Mouse (Mus musculus) kidney, embryonic 15.5 days (tissue): ENCODE measurements around the gene Btrc. TPM values are rescaled to one million over a fixed set of nuclear protein-coding genes. Genes with fewer than 3 reads are reported as not detected.
"Not testable (repeated sequence)": the region's sequence is repeated elsewhere in the genome, so short reads cannot be mapped to it uniquely, and the experiment has no call there.

Experiments used
- ATAC-seq: fragments of 200-750 bp; cut with Nextera tagmentation; replicated peaks from 2 replicates; pipeline ENCODE4 v1.8.0; 2017; ENCODE audit warnings: moderate TSS enrichment; ENCODE audit not compliant: low FRiP score
- H3K27ac ChIP-seq: fragments of 300-500 bp; sonication (generic); 2 replicates; pipeline ENCODE4 v1.5.1; 2015; ENCODE audit warnings: mild to moderate bottlenecking, inconsistent platforms
- H3K27me3 ChIP-seq: fragments of 300-500 bp; sonication (generic); 2 replicates; pipeline ENCODE4 v1.6.1; 2015; ENCODE audit warnings: inconsistent platforms
- H3K36me3 ChIP-seq: fragments of 300-500 bp; sonication (generic); 2 replicates; pipeline ENCODE4 v1.6.1; 2015; ENCODE audit warnings: inconsistent platforms
- H3K4me1 ChIP-seq: fragments of 300-500 bp; sonication (generic); 2 replicates; pipeline ENCODE4 v1.6.1; 2015; ENCODE audit warnings: inconsistent platforms
- H3K4me2 ChIP-seq: fragments of 300-500 bp; sonication (generic); 2 replicates; pipeline ENCODE4 v1.6.1; 2015; ENCODE audit warnings: moderate library complexity, mild to moderate bottlenecking, inconsistent platforms
- H3K4me3 ChIP-seq: fragments of 300-500 bp; sonication (generic); replicated peaks from 2 replicates; pipeline ENCODE4 v1.5.1; 2015; ENCODE audit warnings: mild to moderate bottlenecking, inconsistent platforms
- H3K9ac ChIP-seq: fragments of 300-500 bp; sonication (generic); 2 replicates; pipeline ENCODE4 v1.6.1; 2015; ENCODE audit warnings: mild to moderate bottlenecking, inconsistent platforms
- H3K9me3 ChIP-seq: fragments of 300-500 bp; sonication (generic); replicated peaks from 2 replicates; pipeline ENCODE4 v1.6.1; 2016; ENCODE audit warnings: inconsistent platforms
- WGBS: fragments of 180-500 bp; shearing (Covaris S2); methylation state at CpG from one replicate; pipeline ENCODE4 v1.1.7; 2015; ENCODE audit warnings: mixed read lengths; 5-methylcytosine and 5-hydroxymethylcytosine counted together
- polyA plus RNA-seq: library from polyadenylated mRNA; unstranded; fragments of >200 nt; fragmentation: Nextera tagmentation; extraction: Ambion mirVana; gene quantifications from 2 replicates; pipeline ENCODE4 v1.2.1, GENCODE M21; 2015

Btrc gene
- 47.8 and 49.3 TPM in 2 replicates for polyA plus RNA-seq

DNA sequence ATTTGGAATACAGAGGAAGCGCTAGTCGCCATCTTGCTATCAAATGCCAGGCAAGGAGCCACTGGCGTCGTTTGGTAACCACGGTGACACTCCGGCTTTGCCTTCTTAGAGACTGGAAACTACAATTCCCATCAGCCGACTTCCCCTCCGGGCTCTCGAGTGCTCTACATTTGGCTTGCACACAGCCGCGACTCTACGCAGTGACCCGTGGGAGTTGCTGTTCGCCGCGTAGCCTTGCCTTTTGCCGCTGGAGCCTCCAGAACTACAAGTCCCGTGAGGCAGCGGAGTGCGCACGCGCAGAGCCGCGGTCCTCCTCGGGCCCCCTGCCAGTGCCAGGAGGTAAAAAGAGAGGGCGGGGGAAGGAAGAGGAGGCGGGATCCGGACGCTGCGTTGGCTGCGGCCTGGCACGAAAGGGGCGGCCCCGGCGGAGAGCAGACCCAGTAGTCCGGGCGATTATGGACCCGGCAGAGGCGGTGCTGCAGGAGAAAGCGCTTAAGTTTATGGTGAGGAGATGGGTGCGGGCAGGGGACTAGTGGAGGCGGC is at the start of gene Btrc:
Gene Btrc, plus strand, starts transcription at position 351 of the 543 bp plus-strand sequence.
- ATAC-seq: peak; percentile 99
- H3K9me3 ChIP-seq: no peaks in the 10 kb centered on the region
- peak within 1 kb of the TSS; percentile 75 for H3K4me2 ChIP-seq
- under 1% methylated on average over 42 of the region's 42 CpGs for whole genome bisulfite sequencing
- peaks cover 8% of the 10 kb centered on the region for H3K4me1 ChIP-seq
- peak within 1 kb of the TSS; percentile 93 for H3K4me3 ChIP-seq
- H3K9ac ChIP-seq: peak within 1 kb of the TSS; percentile 83
- H3K36me3 ChIP-seq: peaks cover 13% of the 10 kb centered on the region
- H3K27me3 ChIP-seq: no peaks in the 10 kb centered on the region
- peak within 1 kb of the TSS; percentile 95 for H3K27ac ChIP-seq

DNA sequence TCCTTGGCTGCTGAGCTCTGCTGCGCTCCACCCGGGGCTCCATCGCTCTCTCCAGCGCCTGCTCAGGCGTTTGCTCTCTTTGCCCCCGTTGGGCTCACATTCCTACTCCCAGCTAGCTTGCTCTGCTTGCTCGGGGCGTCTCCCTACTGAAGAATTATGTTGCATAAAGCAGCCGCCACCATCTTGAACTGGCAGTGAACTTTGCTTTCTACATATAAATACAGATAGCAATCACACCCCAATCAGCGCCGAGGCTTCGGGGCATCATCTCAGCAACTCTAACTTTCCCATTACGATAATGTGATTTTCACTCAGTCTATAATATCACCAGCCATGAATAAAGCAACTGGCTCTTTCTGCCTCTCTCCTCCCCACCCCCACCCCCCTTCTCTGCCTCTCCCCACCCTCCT is 46.1 kb upstream of the Btrc start:
- 18% methylated on average over 13 of the region's 13 CpGs for WGBS
- H3K36me3 ChIP-seq: no peaks in the 10 kb centered on the region
- no peak overlapping the region for H3K4me3 ChIP-seq
- 0 out of 2 replicates have a peak overlapping the region, but pooled peaks have one; percentile 7 for H3K9ac ChIP-seq
- peak overlapping the region; percentile 40 for H3K4me2 ChIP-seq
- peak overlapping the region; percentile 87 for H3K27ac ChIP-seq
- ATAC-seq: peak; percentile 58
- no peaks in the 10 kb centered on the region for H3K27me3 ChIP-seq
- H3K9me3 ChIP-seq: no peaks in the 10 kb centered on the region
- peaks cover 27% of the 10 kb centered on the region for H3K4me1 ChIP-seq

DNA sequence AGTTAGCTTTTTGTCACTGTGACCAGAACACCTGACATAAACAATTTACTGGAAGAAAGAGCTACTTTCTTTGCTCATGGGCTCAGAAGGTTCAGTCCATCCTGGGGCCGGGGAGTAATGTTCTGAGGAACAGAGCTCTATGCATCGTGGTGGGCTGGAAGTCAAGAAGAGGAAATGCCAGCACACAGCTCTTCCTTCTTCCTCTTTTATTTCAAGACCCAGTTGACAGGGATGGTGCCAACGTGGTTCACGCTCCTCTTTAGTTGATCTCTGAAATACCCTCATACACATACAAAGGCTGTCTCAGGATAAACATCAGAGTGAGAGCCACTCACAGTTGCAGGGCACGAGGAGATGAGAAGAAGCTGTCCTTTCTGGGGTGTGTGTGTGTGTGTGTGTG is 42.5 kb upstream of the Btrc start:
- Histone ChIP-seq H3K27ac (no peak overlapping the region), H3K4me3 (no peak overlapping the region), H3K27me3 (no peaks in the 10 kb centered on the region), H3K4me2 (no peak overlapping the region), H3K9me3 (no peaks in the 10 kb centered on the region), H3K4me1 (peaks cover 13% of the 10 kb centered on the region), H3K9ac (no peak overlapping the region), H3K36me3 (no peaks in the 10 kb centered on the region)
- ATAC-seq: no peak
- 70% methylated on average over 5 of the region's 5 CpGs for WGBS

DNA sequence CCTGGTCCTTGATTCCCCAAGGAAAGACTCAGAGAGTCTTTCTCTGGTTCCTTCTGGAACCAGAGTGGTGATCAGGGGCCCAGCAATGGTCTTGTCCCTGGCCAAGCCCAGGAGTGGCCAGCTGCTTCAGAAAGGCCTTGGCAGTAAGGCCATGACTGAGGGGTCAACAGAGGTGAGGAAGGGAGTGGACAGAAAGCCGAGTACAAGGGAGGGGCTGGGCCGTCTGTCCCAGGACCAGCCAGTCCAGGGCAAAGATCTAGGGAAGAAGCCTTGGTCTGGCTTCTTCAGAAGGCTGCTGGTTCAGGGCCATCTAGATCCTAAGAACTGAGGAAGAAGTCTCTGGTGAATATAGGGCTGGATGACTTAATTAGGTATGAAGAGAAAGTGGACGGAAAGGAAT is 34.5 kb upstream of the Btrc start:
- H3K4me3 ChIP-seq: no peak overlapping the region
- peaks cover 23% of the 10 kb centered on the region for H3K27me3 ChIP-seq
- no peak for ATAC-seq
- H3K27ac ChIP-seq: no peak overlapping the region
- no peak overlapping the region for H3K4me2 ChIP-seq
- WGBS: 61% methylated on average over 3 of the region's 3 CpGs
- H3K36me3 ChIP-seq: no peaks in the 10 kb centered on the region
- H3K4me1 ChIP-seq: peaks cover 16% of the 10 kb centered on the region
- no peaks in the 10 kb centered on the region for H3K9me3 ChIP-seq
- H3K9ac ChIP-seq: no peak overlapping the region

DNA sequence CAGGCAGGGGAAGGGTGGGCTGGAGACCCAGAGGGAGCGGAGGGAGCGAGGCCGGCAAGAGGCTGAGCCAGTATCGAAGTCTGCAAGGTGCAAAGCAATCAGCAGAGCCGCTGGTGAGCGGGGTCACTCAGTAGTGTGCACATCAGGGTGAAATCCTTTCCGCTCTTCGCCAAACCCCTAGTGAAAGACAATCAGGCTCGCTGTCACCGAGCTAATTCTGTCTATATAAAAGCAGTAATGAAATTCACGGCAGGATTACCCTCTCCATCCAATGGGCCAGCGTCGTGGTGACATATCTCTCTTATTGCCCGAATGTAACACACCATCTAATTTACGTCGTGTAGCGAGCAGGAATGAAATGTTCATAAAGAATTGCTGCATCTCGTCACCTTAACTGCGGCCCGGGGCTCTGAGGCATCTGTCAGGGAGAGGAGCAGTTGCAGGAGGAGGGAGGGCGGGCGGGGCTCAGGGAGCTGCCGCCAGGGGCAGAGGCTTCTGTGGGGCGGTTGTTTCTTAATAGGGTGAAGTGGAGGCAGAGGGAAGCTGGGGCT is 33.7 kb upstream of the Btrc start:
- Histone ChIP-seq H3K4me2 (peak overlapping the region; percentile 38), H3K9ac (no peak overlapping the region), H3K27ac (no peak overlapping the region), H3K9me3 (no peaks in the 10 kb centered on the region), H3K36me3 (no peaks in the 10 kb centered on the region), H3K4me3 (no peak overlapping the region), H3K27me3 (peaks cover 23% of the 10 kb centered on the region), H3K4me1 (peaks cover 16% of the 10 kb centered on the region)
- no peak for ATAC-seq
- WGBS: 12% methylated on average over 24 of the region's 24 CpGs

DNA sequence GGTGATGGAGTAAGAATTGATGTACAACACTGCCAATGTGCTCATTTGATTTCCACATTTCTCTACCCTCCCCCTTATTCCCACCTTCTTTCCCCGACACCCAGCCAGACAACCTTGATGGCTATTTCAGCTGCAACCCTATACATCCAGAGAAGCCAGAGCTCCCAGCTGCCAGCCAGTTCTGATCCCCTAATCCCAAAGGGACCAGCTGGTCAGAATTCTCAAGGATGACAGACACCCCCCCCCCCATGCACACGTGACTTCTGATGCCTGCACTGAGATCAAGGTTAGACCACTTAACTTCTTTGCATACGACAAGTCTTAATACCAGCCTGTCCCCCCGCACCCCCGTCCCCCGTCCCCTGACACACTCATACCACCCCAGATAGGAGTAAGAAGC is 26.8 kb upstream of the Btrc start:
- no peak overlapping the region for H3K4me3 ChIP-seq
- WGBS: 84% methylated on average over 6 of the region's 6 CpGs
- 0 out of 2 replicates have a peak, but pooled peaks cover 4% of the 10 kb centered on the region for H3K27me3 ChIP-seq
- no peak overlapping the region for H3K27ac ChIP-seq
- H3K36me3 ChIP-seq: no peaks in the 10 kb centered on the region
- H3K9ac ChIP-seq: no peak overlapping the region
- peaks cover 10% of the 10 kb centered on the region; the same call in 1 of the 2 replicates for H3K4me1 ChIP-seq
- no peak for ATAC-seq
- H3K4me2 ChIP-seq: no peak overlapping the region
- no peaks in the 10 kb centered on the region for H3K9me3 ChIP-seq

DNA sequence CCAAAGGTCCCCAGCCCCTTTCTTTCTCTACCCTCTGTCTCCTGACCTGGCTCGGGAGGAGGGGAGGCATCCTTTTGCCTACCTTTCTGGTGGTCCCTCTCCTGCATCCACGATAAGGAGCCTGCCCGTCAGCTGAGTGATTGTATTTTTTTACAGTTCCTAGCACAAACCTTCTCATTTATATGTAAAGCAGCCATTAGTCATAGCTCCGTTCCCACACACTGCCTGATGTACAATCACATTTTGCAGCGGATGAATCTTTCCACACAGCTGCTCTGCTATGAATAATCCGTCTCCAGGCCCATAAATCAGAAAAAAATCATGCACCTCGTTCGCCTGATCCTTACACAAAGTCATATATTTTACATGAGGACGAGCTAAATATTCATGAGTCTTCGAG is 25.4 kb upstream of the Btrc start:
- 38% methylated on average over 10 of the region's 10 CpGs for WGBS

DNA sequence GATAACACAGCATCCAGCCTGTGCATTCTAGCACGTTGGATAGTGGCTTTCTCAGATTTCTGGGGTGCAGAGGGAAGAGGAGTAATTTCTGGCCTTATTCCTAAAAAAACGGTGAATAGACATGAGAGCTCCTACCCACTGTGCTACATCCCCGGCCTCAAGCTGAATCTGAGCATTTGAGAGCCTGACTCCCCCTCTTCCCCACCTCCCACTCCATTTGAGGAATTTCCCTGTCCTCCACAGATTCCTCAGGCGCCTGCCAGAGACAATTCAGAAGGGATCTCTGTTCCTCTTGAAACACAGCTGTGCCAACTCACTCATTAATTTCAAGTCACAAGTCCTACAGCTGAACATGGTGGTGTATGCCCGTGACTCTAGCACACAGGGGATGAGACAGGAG is 19.6 kb upstream of the Btrc start:
- no peak overlapping the region for H3K4me3 ChIP-seq
- WGBS: 40% methylated on average over 5 of the region's 5 CpGs
- no peak overlapping the region for H3K9ac ChIP-seq
- H3K36me3 ChIP-seq: no peaks in the 10 kb centered on the region
- ATAC-seq: no peak
- H3K9me3 ChIP-seq: no peaks in the 10 kb centered on the region
- H3K4me2 ChIP-seq: no peak overlapping the region
- H3K4me1 ChIP-seq: no peaks in the 10 kb centered on the region
- no peak overlapping the region for H3K27ac ChIP-seq
- H3K27me3 ChIP-seq: no peaks in the 10 kb centered on the region

More for the DNA sequence above, 25.4 kb upstream of the Btrc start:
- Histone ChIP-seq H3K9ac (no peak overlapping the region), H3K9me3 (no peaks in the 10 kb centered on the region), H3K27me3 (0 out of 2 replicates have a peak, but pooled peaks cover 3% of the 10 kb centered on the region), H3K27ac (no peak overlapping the region), H3K4me2 (no peak overlapping the region), H3K4me1 (peaks cover 10% of the 10 kb centered on the region; the same call in 1 of the 2 replicates), H3K36me3 (no peaks in the 10 kb centered on the region), H3K4me3 (no peak overlapping the region)
- ATAC-seq: no peak

DNA sequence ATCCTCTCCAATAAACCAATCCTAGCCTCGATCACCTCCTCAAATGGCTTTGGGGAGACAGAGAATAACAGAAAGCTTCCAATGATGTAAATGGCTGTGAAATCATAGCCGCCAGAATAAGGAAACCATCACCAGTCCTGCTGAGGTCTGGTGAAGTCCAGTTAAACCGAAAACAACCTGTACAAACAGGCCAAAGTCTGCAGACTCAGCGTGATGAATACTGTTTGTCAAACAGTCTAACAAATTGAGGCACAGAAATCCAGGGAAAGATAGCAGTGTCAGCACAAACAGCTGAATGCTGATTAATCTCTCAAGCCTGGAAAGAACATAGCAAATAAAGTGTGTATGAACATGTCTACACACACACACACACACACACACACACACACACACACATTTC is 15.3 kb upstream of the Btrc start:
- Histone ChIP-seq H3K9ac (no peak overlapping the region), H3K4me2 (no peak overlapping the region), H3K36me3 (no peaks in the 10 kb centered on the region), H3K9me3 (no peaks in the 10 kb centered on the region), H3K4me1 (no peaks in the 10 kb centered on the region), H3K4me3 (no peak overlapping the region), H3K27me3 (no peaks in the 10 kb centered on the region), H3K27ac (no peak overlapping the region)
- ATAC-seq: no peak
- 67% methylated on average over 4 of the region's 4 CpGs for WGBS

DNA sequence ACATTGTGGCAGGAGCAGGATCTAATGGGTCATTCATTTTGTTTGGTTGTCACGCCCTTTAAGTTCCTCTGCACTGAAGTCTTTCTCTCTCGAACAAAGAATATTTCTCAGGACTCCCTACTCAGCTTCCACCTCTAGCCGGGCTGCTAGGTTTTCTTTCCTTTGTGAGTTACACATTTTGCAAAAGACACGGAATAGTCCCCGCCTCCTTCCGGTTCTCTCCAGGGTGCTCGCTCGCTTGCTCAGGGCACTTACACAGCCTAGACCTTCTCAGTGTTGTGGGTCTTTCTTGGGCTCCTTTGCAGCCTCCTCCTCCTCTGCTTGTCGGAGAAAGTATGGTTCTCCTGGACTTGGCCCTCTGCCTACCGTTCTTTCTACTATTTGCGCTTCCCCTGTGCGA is 13.1 kb upstream of the Btrc start:
- Histone ChIP-seq H3K9me3 (no peaks in the 10 kb centered on the region), H3K4me3 (no peak overlapping the region), H3K4me2 (no peak overlapping the region), H3K9ac (no peak overlapping the region), H3K4me1 (no peaks in the 10 kb centered on the region), H3K36me3 (no peaks in the 10 kb centered on the region), H3K27me3 (no peaks in the 10 kb centered on the region), H3K27ac (no peak overlapping the region)
- no peak for ATAC-seq
- 75% methylated on average over 12 of the region's 12 CpGs for WGBS

DNA sequence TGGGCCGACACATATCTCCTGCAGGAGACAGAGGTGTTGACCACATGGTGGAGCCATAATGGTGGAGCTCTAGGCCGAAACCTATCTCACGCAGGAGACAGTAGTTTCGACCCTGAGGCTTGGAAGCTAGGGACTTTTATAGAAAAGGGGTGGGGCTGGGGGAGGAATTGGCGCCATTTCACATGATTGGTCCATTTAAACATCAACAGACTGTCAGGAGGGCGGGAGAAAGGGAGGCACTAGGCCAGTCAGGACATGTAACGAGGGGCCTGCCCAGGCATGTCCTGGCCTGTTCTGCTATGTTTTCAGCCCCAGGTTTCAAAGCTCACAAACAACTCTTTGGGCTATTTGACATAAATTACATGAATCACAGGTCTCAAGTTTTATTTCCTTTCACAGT is 10.8 kb upstream of the Btrc start:
- H3K27me3 ChIP-seq, H3K4me1 ChIP-seq: not testable (repeated sequence)
- WGBS: 91% methylated on average over 7 of the region's 7 CpGs

DNA sequence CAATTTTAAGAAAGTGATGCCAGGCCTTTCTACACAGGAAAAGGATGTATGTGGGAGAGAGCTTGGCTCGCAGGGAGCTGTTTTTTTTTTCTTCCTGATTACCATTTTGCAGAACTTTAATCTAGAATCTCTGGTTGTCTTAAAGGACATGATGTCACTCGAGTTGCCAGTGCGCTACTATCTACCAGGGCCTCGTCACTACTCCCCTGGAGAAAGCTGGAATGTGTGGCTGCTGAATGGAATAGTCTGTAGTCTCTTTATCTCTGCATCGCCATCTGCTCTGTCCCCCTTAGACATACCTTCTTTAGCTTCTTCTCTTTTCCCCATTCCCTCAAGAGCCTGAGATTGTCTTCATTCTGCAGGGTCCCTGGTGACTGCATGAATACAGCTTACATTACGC is 7.9 kb upstream of the Btrc start:
- Histone ChIP-seq H3K4me2 (no peak overlapping the region), H3K9me3 (no peaks in the 10 kb centered on the region)
- ATAC-seq: no peak

More for the DNA sequence above, 10.8 kb upstream of the Btrc start:
- H3K9ac ChIP-seq, H3K9me3 ChIP-seq, H3K4me2 ChIP-seq, H3K36me3 ChIP-seq, ATAC-seq, H3K4me3 ChIP-seq, H3K27ac ChIP-seq: not testable (repeated sequence)

DNA sequence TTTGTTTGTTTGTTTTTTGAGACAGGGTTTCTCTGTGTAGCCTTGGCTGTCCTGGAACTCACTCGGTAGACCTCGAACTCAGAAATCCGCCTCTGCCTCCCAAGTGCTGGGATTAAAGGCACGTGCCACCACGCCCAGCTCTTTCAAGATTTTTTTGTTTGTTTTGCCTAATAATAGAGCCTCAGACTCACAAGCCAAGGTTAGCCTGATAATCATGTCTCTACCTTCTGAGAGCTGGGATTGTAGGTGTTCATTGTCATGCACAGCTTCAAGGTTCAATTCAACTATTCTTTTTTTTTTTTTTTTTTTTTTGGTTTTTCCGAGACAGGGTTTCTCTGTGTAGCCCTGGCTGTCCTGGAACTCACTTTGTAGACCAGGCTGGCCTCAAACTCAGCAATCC is 6.7 kb upstream of the Btrc start:
- not testable (repeated sequence) for H3K36me3 ChIP-seq, H3K4me3 ChIP-seq, ATAC-seq, H3K4me2 ChIP-seq, H3K4me1 ChIP-seq, H3K9me3 ChIP-seq, H3K9ac ChIP-seq, H3K27me3 ChIP-seq, H3K27ac ChIP-seq
- WGBS: 81% methylated on average over 6 of the region's 6 CpGs

More for the DNA sequence above, 7.9 kb upstream of the Btrc start:
- H3K4me3 ChIP-seq: no peak overlapping the region
- no peak overlapping the region for H3K27ac ChIP-seq
- no peak overlapping the region for H3K9ac ChIP-seq
- 72% methylated on average over 6 of the region's 6 CpGs for WGBS
- no peaks in the 10 kb centered on the region for H3K36me3 ChIP-seq
- H3K4me1 ChIP-seq: no peaks in the 10 kb centered on the region
- H3K27me3 ChIP-seq: no peaks in the 10 kb centered on the region
